Mouse (Mus musculus): Measurements from ENCODE around the gene Duox1. TPM values are rescaled to one million over a fixed set of nuclear protein-coding genes. Genes with fewer than 3 reads are reported as not detected.

Duox1 gene
- total RNA-seq, 1 experiment, result 0.76 TPM

GRCm38 (mm10) chr2:122306184-122306583, 9.3 kb upstream of the Duox1 start:
- H3K9me3 ChIP-seq (ENCODE audit: control insufficient read depth, insufficient read depth, low read depth, low read length), result no peaks in the 10 kb centered on the region
- H3K36me3 ChIP-seq (ENCODE audit: control insufficient read depth, insufficient read depth, low read length, poor library complexity, severe bottlenecking), result no peaks in the 10 kb centered on the region
- no peak overlapping the region for H3K9ac ChIP-seq (ENCODE audit: insufficient read depth, low read depth, low read length, poor library complexity, severe bottlenecking)
- no peak overlapping the region for H3K4me3 ChIP-seq (ENCODE audit: insufficient read depth in 1 of 2, low read depth in 1 of 2, low read length in 2 of 2, poor library complexity in 1 of 2, severe bottlenecking in 1 of 2)
- peaks cover 0 to under 1% of the 10 kb centered on the region in 2 experiments; a peak in 1 of 4 replicates for H3K4me1 ChIP-seq (ENCODE audit: control insufficient read depth in 2 of 2, insufficient read depth in 2 of 2, low read length in 2 of 2, poor library complexity in 1 of 2)
- no peak overlapping the region for H3K27ac ChIP-seq (ENCODE audit: insufficient read depth, low read depth, low read length, poor library complexity, severe bottlenecking)
- no peak for TF ChIP-seq ZC3H11A (IDR thresholded peaks at IDR 0.05; ENCODE audit: borderline replicate concordance, low read depth, low read length)
- TF ChIP-seq HCFC1 (IDR thresholded peaks at IDR 0.05; ENCODE audit: borderline replicate concordance, insufficient read depth, low read length), result no peak
- no peak for TF ChIP-seq CHD2 (IDR thresholded peaks at IDR 0.05; ENCODE audit: low read depth, low read length)
- TF ChIP-seq ZNF384 (IDR thresholded peaks at IDR 0.05; ENCODE audit: low read depth, low read length), result no peak
- TF ChIP-seq MAFK (IDR thresholded peaks at IDR 0.05; ENCODE audit: insufficient read depth, low read depth, low read length), result no peak
- no peak for DNase-seq (ENCODE audit: low read depth, low spot score)
- in situ Hi-C loops (cut with MboI; ENCODE audit: low sequenced_read_pairs in 2 of 2, unreplicated experiment in 2 of 2), result no loop called here

- no peaks in the 10 kb centered on the region for H3K9me3 ChIP-seq (ENCODE audit: control insufficient read depth, insufficient read depth, low read depth, low read length)
- H3K4me1 ChIP-seq (ENCODE audit: control insufficient read depth in 2 of 2, insufficient read depth in 2 of 2, low read length in 2 of 2, poor library complexity in 1 of 2), result peaks cover 0 to 9% of the 10 kb centered on the region in 2 experiments; a peak in 2 of 4 replicates
- H3K9ac ChIP-seq (ENCODE audit: insufficient read depth, low read depth, low read length, poor library complexity, severe bottlenecking), result no peak overlapping the region
- in situ Hi-C loops (cut with MboI; ENCODE audit: low sequenced_read_pairs in 2 of 2, unreplicated experiment in 2 of 2), result no loop called here
- H3K4me3 ChIP-seq (ENCODE audit: insufficient read depth in 1 of 2, low read depth in 1 of 2, low read length in 2 of 2, poor library complexity in 1 of 2, severe bottlenecking in 1 of 2), result no peak overlapping the region
- DNase-seq (ENCODE audit: low read depth, low spot score), result no peak
- TF ChIP-seq ZNF384 (IDR thresholded peaks at IDR 0.05; ENCODE audit: low read depth, low read length) (no peak), MAFK (IDR thresholded peaks at IDR 0.05; ENCODE audit: insufficient read depth, low read depth, low read length) (no peak), HCFC1 (IDR thresholded peaks at IDR 0.05; ENCODE audit: borderline replicate concordance, insufficient read depth, low read length) (no peak), ZC3H11A (IDR thresholded peaks at IDR 0.05; ENCODE audit: borderline replicate concordance, low read depth, low read length) (no peak), CHD2 (IDR thresholded peaks at IDR 0.05; ENCODE audit: low read depth, low read length) (no peak)
- H3K36me3 ChIP-seq (ENCODE audit: control insufficient read depth, insufficient read depth, low read length, poor library complexity, severe bottlenecking), result no peaks in the 10 kb centered on the region
- H3K27ac ChIP-seq (ENCODE audit: insufficient read depth, low read depth, low read length, poor library complexity, severe bottlenecking), result no peak overlapping the region
Measured at GRCm38 (mm10) chr2:122309647-122310046, 5.8 kb upstream of the Duox1 start.

- TF ChIP-seq ZNF384 (IDR thresholded peaks at IDR 0.05; ENCODE audit: low read depth, low read length) (no peak), CHD2 (IDR thresholded peaks at IDR 0.05; ENCODE audit: low read depth, low read length) (no peak), MAFK (IDR thresholded peaks at IDR 0.05; ENCODE audit: insufficient read depth, low read depth, low read length) (no peak), HCFC1 (IDR thresholded peaks at IDR 0.05; ENCODE audit: borderline replicate concordance, insufficient read depth, low read length) (no peak), ZC3H11A (IDR thresholded peaks at IDR 0.05; ENCODE audit: borderline replicate concordance, low read depth, low read length) (no peak)
- Histone ChIP-seq H3K36me3 (ENCODE audit: control insufficient read depth, insufficient read depth, low read length, poor library complexity, severe bottlenecking) (no peaks in the 10 kb centered on the region), H3K9me3 (ENCODE audit: control insufficient read depth, insufficient read depth, low read depth, low read length) (no peaks in the 10 kb centered on the region), H3K9ac (ENCODE audit: insufficient read depth, low read depth, low read length, poor library complexity, severe bottlenecking) (no peak overlapping the region), H3K4me1 (ENCODE audit: control insufficient read depth in 2 of 2, insufficient read depth in 2 of 2, low read length in 2 of 2, poor library complexity in 1 of 2) (peaks cover 0 to 9% of the 10 kb centered on the region in 2 experiments; a peak in 2 of 4 replicates), H3K4me3 (ENCODE audit: insufficient read depth in 1 of 2, low read depth in 1 of 2, low read length in 2 of 2, poor library complexity in 1 of 2, severe bottlenecking in 1 of 2) (no peak overlapping the region), H3K27ac (ENCODE audit: insufficient read depth, low read depth, low read length, poor library complexity, severe bottlenecking) (no peak overlapping the region)
- DNase-seq (ENCODE audit: low read depth, low spot score), result no peak
- in situ Hi-C loops (cut with MboI; ENCODE audit: low sequenced_read_pairs in 2 of 2, unreplicated experiment in 2 of 2), result no loop called here
Measured at GRCm38 (mm10) chr2:122311561-122311960, 3.9 kb upstream of the Duox1 start.

- in situ Hi-C loops (cut with MboI; ENCODE audit: low sequenced_read_pairs in 2 of 2, unreplicated experiment in 2 of 2), result no loop called here
- no peaks in the 10 kb centered on the region for H3K36me3 ChIP-seq (ENCODE audit: control insufficient read depth, insufficient read depth, low read length, poor library complexity, severe bottlenecking)
- peak overlapping the region; percentile 41 to 65; a peak in 3 of 4 replicates for H3K4me3 ChIP-seq (ENCODE audit: insufficient read depth in 1 of 2, low read depth in 1 of 2, low read length in 2 of 2, poor library complexity in 1 of 2, severe bottlenecking in 1 of 2)
Measured at GRCm38 (mm10) chr2:122312722-122313417, 2.6 kb upstream of the Duox1 start.

More at GRCm38 (mm10) chr2:122312722-122313417, 2.6 kb upstream of the Duox1 start:
- no peak overlapping the region for H3K9ac ChIP-seq (ENCODE audit: insufficient read depth, low read depth, low read length, poor library complexity, severe bottlenecking)
- peaks cover 0 to 9% of the 10 kb centered on the region in 2 experiments; a peak in 2 of 4 replicates for H3K4me1 ChIP-seq (ENCODE audit: control insufficient read depth in 2 of 2, insufficient read depth in 2 of 2, low read length in 2 of 2, poor library complexity in 1 of 2)
- TF ChIP-seq ZNF384 (IDR thresholded peaks at IDR 0.05; ENCODE audit: low read depth, low read length), result no peak
- no peak for TF ChIP-seq CHD2 (IDR thresholded peaks at IDR 0.05; ENCODE audit: low read depth, low read length)
- no peak for TF ChIP-seq HCFC1 (IDR thresholded peaks at IDR 0.05; ENCODE audit: borderline replicate concordance, insufficient read depth, low read length)
- TF ChIP-seq ZC3H11A (IDR thresholded peaks at IDR 0.05; ENCODE audit: borderline replicate concordance, low read depth, low read length), result no peak
- no peak for TF ChIP-seq MAFK (IDR thresholded peaks at IDR 0.05; ENCODE audit: insufficient read depth, low read depth, low read length)
- H3K9me3 ChIP-seq (ENCODE audit: control insufficient read depth, insufficient read depth, low read depth, low read length), result no peaks in the 10 kb centered on the region
- no peak overlapping the region for H3K27ac ChIP-seq (ENCODE audit: insufficient read depth, low read depth, low read length, poor library complexity, severe bottlenecking)
- peak; percentile 78 for DNase-seq (ENCODE audit: low read depth, low spot score)
